Mouse (Mus musculus) intestine, embryonic 14.5 days (tissue): Measurements from ENCODE around the gene Olfr345. TPM values are rescaled to one million over a fixed set of nuclear protein-coding genes. Genes with fewer than 3 reads are reported as not detected.

Experiments
- ATAC-seq: fragments of 200-750 bp; cut with Nextera tagmentation; replicated peaks from 2 replicates; pipeline ENCODE4 v1.8.0; 2017; ENCODE audit warnings: low read depth, moderate number of reproducible peaks, moderate TSS enrichment, moderate library complexity; ENCODE audit not compliant: low FRiP score, low TSS enrichment
- DNase-seq: peaks from one replicate; pipeline ENCODE4 v3.0.0-alpha.2; 2018; ENCODE audit warnings: low spot score
- H3K27ac ChIP-seq: fragments of 300-500 bp; sonication (generic); 2 replicates; pipeline ENCODE4 v1.5.1; 2014; ENCODE audit warnings: low read depth, mild to moderate bottlenecking, control low read depth
- H3K27me3 ChIP-seq: fragments of 300-500 bp; sonication (generic); replicated peaks from 2 replicates; pipeline ENCODE4 v1.6.1; 2014; ENCODE audit warnings: low read length, control low read depth; ENCODE audit not compliant: control insufficient read depth, insufficient read depth
- H3K36me3 ChIP-seq: fragments of 300-500 bp; sonication (generic); 2 replicates; pipeline ENCODE4 v1.6.1; 2014; ENCODE audit warnings: low read length, control low read depth; ENCODE audit not compliant: control insufficient read depth, insufficient read depth
- H3K4me1 ChIP-seq: fragments of 300-500 bp; sonication (generic); replicated peaks from 2 replicates; pipeline ENCODE4 v1.6.1; 2014; ENCODE audit warnings: low read length, control low read depth, mixed read lengths; ENCODE audit not compliant: control insufficient read depth, insufficient read depth
- H3K4me2 ChIP-seq: fragments of 300-500 bp; sonication (generic); 2 replicates; pipeline ENCODE4 v1.6.1; 2014; ENCODE audit warnings: low read length
- H3K4me3 ChIP-seq: fragments of 300-500 bp; sonication (generic); 2 replicates; pipeline ENCODE4 v1.5.1; 2014; ENCODE audit warnings: low read depth, low read length, control low read depth, mixed read lengths
- H3K9ac ChIP-seq: fragments of 300-500 bp; sonication (generic); 2 replicates; pipeline ENCODE4 v1.6.1; 2014; ENCODE audit warnings: mild to moderate bottlenecking, low read length
- H3K9me3 ChIP-seq: fragments of 300-500 bp; sonication (generic); 2 replicates; pipeline ENCODE4 v1.6.1; 2016; ENCODE audit warnings: low read length, control low read depth; ENCODE audit not compliant: control insufficient read depth
- WGBS: fragments of 180-500 bp; shearing (Covaris S2); extraction: QIAGEN DNeasy Blood & Tissue Kit; methylation state at CpG from one replicate; pipeline ENCODE4 v1.1.7; 2014; 5-methylcytosine and 5-hydroxymethylcytosine counted together
- polyA plus RNA-seq: library from polyadenylated mRNA; unstranded; fragments of >200 nt; fragmentation: Nextera tagmentation; extraction: Ambion mirVana; gene quantifications from 2 replicates; pipeline ENCODE4 v1.2.1, GENCODE M21; 2014

Olfr345 gene
- not detected in 2 replicates for polyA plus RNA-seq

GRCm38 (mm10) chr2:36639741-36640140 lies at the start of gene Olfr345:
Gene Olfr345, plus strand, starts transcription at chr2:36640041.
- Histone ChIP-seq H3K4me2 (no peak within 1 kb of the TSS), H3K4me1 (no peaks in the 10 kb centered on the region), H3K36me3 (no peaks in the 10 kb centered on the region), H3K9ac (no peak within 1 kb of the TSS), H3K27ac (no peak within 1 kb of the TSS), H3K27me3 (no peaks in the 10 kb centered on the region), H3K4me3 (no peak within 1 kb of the TSS), H3K9me3 (no peaks in the 10 kb centered on the region)
- DNase-seq (no peak), ATAC-seq (no peak)
- 68% methylated on average over 1 of the region's 1 CpGs for WGBS

- 96% methylated on average over 1 of the region's 1 CpGs for WGBS
- Histone ChIP-seq H3K4me1 (no peaks in the 10 kb centered on the region), H3K4me3 (no peak within 1 kb of the TSS), H3K27me3 (no peaks in the 10 kb centered on the region), H3K4me2 (no peak within 1 kb of the TSS), H3K36me3 (no peaks in the 10 kb centered on the region), H3K9me3 (no peaks in the 10 kb centered on the region), H3K27ac (no peak within 1 kb of the TSS), H3K9ac (no peak within 1 kb of the TSS)
- ATAC-seq (no peak), DNase-seq (no peak)
Measured at GRCm38 (mm10) chr2:36685488-36685887, 45.6 kb downstream of the Olfr345 start, which contains the start of gene Olfr346. Gene Olfr346, plus strand, starts transcription at chr2:36685788.

Other genes starting within 250 kb of the Olfr345 start
- not detected in 2 replicates for gene Olfr339, start 221.1 kb upstream of the Olfr345 start, polyA plus RNA-seq
- not detected in 2 replicates for gene Olfr340, start 187.5 kb upstream of the Olfr345 start, polyA plus RNA-seq
- gene Olfr341, start 157.6 kb upstream of the Olfr345 start, polyA plus RNA-seq: not detected in 2 replicates
- gene Olfr342, start 115.0 kb upstream of the Olfr345 start, polyA plus RNA-seq: not detected in 2 replicates
- not detected in 2 replicates for gene Olfr344, start 73.4 kb upstream of the Olfr345 start, polyA plus RNA-seq
- not detected in 2 replicates for gene Olfr346, start 45.7 kb downstream of the Olfr345 start, polyA plus RNA-seq
- gene Olfr347, start 91.9 kb downstream of the Olfr345 start, polyA plus RNA-seq: not detected in 2 replicates
- not detected in 2 replicates for gene Olfr348, start 144.2 kb downstream of the Olfr345 start, polyA plus RNA-seq
- not detected in 2 replicates for gene Olfr50, start 150.5 kb downstream of the Olfr345 start, polyA plus RNA-seq
- gene Olfr3, start 177.0 kb downstream of the Olfr345 start, polyA plus RNA-seq: not detected in 2 replicates
- gene Olfr350, start 206.3 kb downstream of the Olfr345 start, polyA plus RNA-seq: not detected in 2 replicates
- gene Olfr351, start 222.6 kb downstream of the Olfr345 start, polyA plus RNA-seq: not detected in 2 replicates
- not detected in 2 replicates for gene Olfr352, start 228.4 kb downstream of the Olfr345 start, polyA plus RNA-seq